Mouse (Mus musculus): ENCODE data around the gene Olfr1014.

Gene Olfr1014

GRCm38 (mm10) chr2:85772413-85772812 lies at the start of gene Olfr1014:
Olfr1014 (plus strand) TSS chr2:85772713.
- no peak for DNase-seq (ENCODE audit: low spot score)

GRCm38 (mm10) chr2:85725793-85726192 lies 46.7 kb upstream of the Olfr1014 start:
- DNase-seq (ENCODE audit: low spot score): no peak

- DNase-seq (ENCODE audit: low spot score): no peak
Measured at GRCm38 (mm10) chr2:85753822-85754221, 18.7 kb upstream of the Olfr1014 start.

- DNase-seq (ENCODE audit: low spot score): no peak
Measured at GRCm38 (mm10) chr2:85762666-85763065, 9.8 kb upstream of the Olfr1014 start, which contains the start of gene Olfr1012. Olfr1012 (minus strand) TSS chr2:85762766.

- no peak for DNase-seq (ENCODE audit: low spot score)
Measured at GRCm38 (mm10) chr2:85766798-85767197, 5.7 kb upstream of the Olfr1014 start, which contains the start of gene Olfr1013. Olfr1013 (plus strand) TSS chr2:85767098.

GRCm38 (mm10) chr2:85781717-85782116 lies 9.2 kb downstream of the Olfr1014 start, which contains the start of gene Olfr1015:
Olfr1015 (plus strand) TSS chr2:85782017.
- no peak for DNase-seq (ENCODE audit: low spot score)

GRCm38 (mm10) chr2:85792331-85792730 lies 19.8 kb downstream of the Olfr1014 start:
- DNase-seq (ENCODE audit: low spot score): no peak

GRCm38 (mm10) chr2:85802444-85802843 lies 29.9 kb downstream of the Olfr1014 start, which contains the start of gene Olfr1016:
Olfr1016 (minus strand) TSS chr2:85802544.
- no peak for DNase-seq (ENCODE audit: low spot score)

- DNase-seq (ENCODE audit: low spot score): no peak
Measured at GRCm38 (mm10) chr2:85804501-85804900, 32.0 kb downstream of the Olfr1014 start.

GRCm38 (mm10) chr2:85818179-85818578 lies 45.7 kb downstream of the Olfr1014 start, which contains the start of gene Olfr1018:
Olfr1018 (plus strand) TSS chr2:85818479.
- no peak for DNase-seq (ENCODE audit: low spot score)

Measured in lung, postnatal 25 days (tissue).